Mouse (Mus musculus) limb, embryonic 12.5 days (tissue): Measurements from ENCODE around the gene Fbxw24. TPM values are rescaled to one million over a fixed set of nuclear protein-coding genes. Genes with fewer than 3 reads are reported as not detected.
"Not testable (repeated sequence)": the region's sequence is repeated elsewhere in the genome, so short reads cannot be mapped to it uniquely, and the experiment has no call there.

Experiments
- ATAC-seq: fragments of 200-750 bp; cut with Nextera tagmentation; 2 replicates; pipeline ENCODE4 v1.8.0; 2017; ENCODE audit warnings: low read depth, moderate TSS enrichment; ENCODE audit not compliant: insufficient number of reproducible peaks, insufficient read depth, low FRiP score, low TSS enrichment
- H3K27ac ChIP-seq: fragments of 300-500 bp; sonication (generic); 2 replicates; pipeline ENCODE4 v1.5.1; 2016; ENCODE audit warnings: mild to moderate bottlenecking, moderate library complexity
- H3K27me3 ChIP-seq: fragments of 300-500 bp; sonication (generic); 2 replicates; pipeline ENCODE4 v1.6.1; 2016; ENCODE audit warnings: mild to moderate bottlenecking, moderate library complexity
- H3K36me3 ChIP-seq: fragments of 300-500 bp; sonication (generic); 2 replicates; pipeline ENCODE4 v1.6.1; 2016; ENCODE audit warnings: mild to moderate bottlenecking, moderate library complexity
- H3K4me1 ChIP-seq: fragments of 300-500 bp; sonication (generic); replicated peaks from 2 replicates; pipeline ENCODE4 v1.6.1; 2016
- H3K4me2 ChIP-seq: fragments of 300-500 bp; sonication (generic); 2 replicates; pipeline ENCODE4 v1.6.1; 2016; ENCODE audit warnings: mild to moderate bottlenecking, moderate library complexity
- H3K4me3 ChIP-seq: fragments of 300-500 bp; sonication (generic); replicated peaks from 2 replicates; pipeline ENCODE4 v1.5.1; 2016; ENCODE audit warnings: mild to moderate bottlenecking
- H3K9ac ChIP-seq: fragments of 300-500 bp; sonication (generic); replicated peaks from 2 replicates; pipeline ENCODE4 v1.6.1; 2016; ENCODE audit warnings: mild to moderate bottlenecking, moderate library complexity
- H3K9me3 ChIP-seq: fragments of 300-500 bp; sonication (generic); 2 replicates; pipeline ENCODE4 v1.6.1; 2016; ENCODE audit warnings: mild to moderate bottlenecking, moderate library complexity
- WGBS: fragments of 180-500 bp; shearing (Covaris S2); methylation state at CpG from one replicate; pipeline ENCODE4 v1.1.7; 2016; 5-methylcytosine and 5-hydroxymethylcytosine counted together
- polyA plus RNA-seq: library from polyadenylated mRNA; unstranded; fragments of >200 nt; fragmentation: Nextera tagmentation; extraction: Ambion mirVana; gene quantifications from 2 replicates; pipeline ENCODE4 v1.2.1, GENCODE M21; 2016

Gene Fbxw24
- not detected in 2 replicates for polyA plus RNA-seq

DNA sequence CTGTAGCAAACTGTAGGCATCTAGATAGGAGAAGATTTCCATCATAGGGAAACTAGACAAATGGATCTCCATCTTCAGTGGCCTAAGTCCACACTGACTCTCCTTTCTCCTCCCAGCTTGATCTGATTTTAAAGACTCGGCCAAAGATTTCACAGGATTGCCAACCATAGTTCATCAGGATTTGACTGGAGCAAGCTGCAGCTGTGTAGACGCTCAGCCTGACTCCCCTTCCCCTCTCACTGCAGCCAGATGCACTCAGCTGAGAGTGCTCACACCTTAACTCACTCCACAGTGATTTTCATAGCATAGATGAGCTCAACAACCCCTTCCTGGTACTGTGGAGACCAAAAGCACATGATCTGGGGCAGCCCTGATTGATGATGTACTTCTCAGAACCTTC lies at the start of gene Fbxw24:
TSS of gene Fbxw24 (minus strand) at position 101 of the 400 bp plus-strand sequence.
- H3K9me3 ChIP-seq, H3K27me3 ChIP-seq, H3K4me3 ChIP-seq, H3K4me1 ChIP-seq, H3K27ac ChIP-seq, H3K9ac ChIP-seq, H3K36me3 ChIP-seq, ATAC-seq, H3K4me2 ChIP-seq: not testable (repeated sequence)
- WGBS, result 86% methylated on average over 2 of the region's 2 CpGs

DNA sequence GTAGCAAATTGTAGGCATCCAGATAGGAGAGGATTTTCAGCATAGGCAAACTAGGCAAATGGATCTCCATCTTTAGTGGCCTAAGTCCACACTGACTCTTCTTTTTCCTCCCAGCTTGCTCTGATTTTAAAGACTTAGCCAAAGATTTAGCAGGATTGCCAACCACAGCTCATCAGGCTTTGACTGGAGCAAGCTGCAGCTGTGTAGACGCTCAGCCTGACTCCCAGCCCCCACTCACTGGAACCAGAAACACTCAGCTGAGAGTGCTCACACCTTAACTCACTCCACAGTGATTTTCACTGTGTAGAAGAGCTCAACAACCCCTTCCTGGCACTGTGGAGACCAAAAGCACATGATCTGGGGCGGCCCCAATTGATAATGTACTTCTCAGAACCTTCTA lies 38.7 kb upstream of the Fbxw24 start, which contains the start of gene Fbxw25:
TSS of gene Fbxw25 (minus strand) at position 101 of the 400 bp plus-strand sequence.
- H3K4me3 ChIP-seq, ATAC-seq, H3K9ac ChIP-seq, H3K27ac ChIP-seq, H3K36me3 ChIP-seq, H3K4me2 ChIP-seq, H3K27me3 ChIP-seq, H3K9me3 ChIP-seq, H3K4me1 ChIP-seq: not testable (repeated sequence)
- 67% methylated on average over 2 of the region's 2 CpGs for WGBS

DNA sequence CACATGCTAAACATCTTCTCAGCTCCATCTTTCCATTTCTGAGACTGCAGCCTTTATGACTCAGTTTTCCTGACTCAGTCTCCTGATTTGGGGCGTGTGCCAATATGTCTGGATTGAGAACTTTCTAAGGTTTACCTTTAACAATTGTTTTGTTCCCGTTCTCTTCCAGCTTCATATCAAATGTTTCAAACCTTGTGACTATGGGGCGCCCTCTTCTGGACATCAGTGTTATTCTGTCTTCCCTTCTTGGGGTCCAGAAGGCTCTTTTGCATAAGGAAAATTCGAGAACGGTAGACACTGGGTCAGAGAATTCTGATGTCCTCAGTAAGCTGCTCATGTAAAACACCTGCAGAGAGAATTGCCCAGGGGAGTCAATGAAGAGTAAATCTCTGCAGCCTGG lies 19.0 kb downstream of the Fbxw24 start:
- H3K4me3 ChIP-seq, H3K9ac ChIP-seq, H3K36me3 ChIP-seq, H3K4me1 ChIP-seq, H3K4me2 ChIP-seq, H3K27ac ChIP-seq, ATAC-seq, H3K27me3 ChIP-seq, H3K9me3 ChIP-seq: not testable (repeated sequence)
- 48% methylated on average over 5 of the region's 5 CpGs for WGBS

DNA sequence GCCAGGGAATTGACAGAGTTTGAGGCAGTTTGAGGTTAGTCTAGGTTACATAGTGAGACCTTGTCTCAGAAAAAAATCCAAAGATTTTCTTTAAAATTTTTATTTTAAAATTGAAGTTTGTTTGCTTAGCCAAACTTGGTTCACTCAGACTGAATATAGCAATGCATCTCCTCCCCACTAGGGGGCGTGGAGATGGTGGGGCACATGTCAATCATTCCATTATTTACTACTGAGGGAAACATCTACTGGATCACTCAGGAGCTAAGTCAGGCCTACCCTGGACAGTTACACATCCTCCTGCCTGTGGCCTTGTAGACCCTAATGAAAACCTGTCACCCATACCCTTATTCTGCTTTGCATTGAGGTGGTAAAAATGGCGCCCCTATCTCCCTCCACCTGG lies 23.7 kb downstream of the Fbxw24 start:
- not testable (repeated sequence) for H3K27me3 ChIP-seq, H3K27ac ChIP-seq, H3K4me1 ChIP-seq, H3K4me2 ChIP-seq, H3K4me3 ChIP-seq, ATAC-seq, H3K9me3 ChIP-seq, H3K36me3 ChIP-seq, H3K9ac ChIP-seq
- WGBS, result 55% methylated on average over 2 of the region's 2 CpGs

DNA sequence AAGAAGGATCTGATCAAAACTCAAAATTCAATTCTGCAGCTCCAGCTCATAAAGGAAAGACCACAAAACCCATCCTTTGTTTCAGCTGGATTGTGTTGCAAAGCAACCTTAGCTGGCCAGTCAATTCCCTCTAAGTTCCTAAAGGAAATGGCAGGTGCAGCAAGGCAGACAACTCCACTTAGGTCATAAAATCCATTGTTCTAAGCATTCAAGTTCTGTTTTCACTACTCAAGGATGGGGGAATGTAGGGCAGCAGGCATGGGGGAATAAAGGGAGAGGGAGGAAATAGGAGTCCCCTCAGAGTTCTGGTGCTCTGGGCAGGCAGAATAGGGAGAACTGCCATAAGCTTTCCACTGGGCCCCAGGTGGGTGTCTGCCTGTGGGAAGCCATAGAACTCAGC lies 28.6 kb downstream of the Fbxw24 start:
- Histone ChIP-seq H3K9me3 (no peaks in the 10 kb centered on the region), H3K27ac (no peak overlapping the region), H3K4me1 (no peaks in the 10 kb centered on the region), H3K4me3 (no peak overlapping the region), H3K36me3 (no peaks in the 10 kb centered on the region), H3K9ac (no peak overlapping the region), H3K4me2 (no peak overlapping the region), H3K27me3 (no peaks in the 10 kb centered on the region)
- no peak for ATAC-seq

DNA sequence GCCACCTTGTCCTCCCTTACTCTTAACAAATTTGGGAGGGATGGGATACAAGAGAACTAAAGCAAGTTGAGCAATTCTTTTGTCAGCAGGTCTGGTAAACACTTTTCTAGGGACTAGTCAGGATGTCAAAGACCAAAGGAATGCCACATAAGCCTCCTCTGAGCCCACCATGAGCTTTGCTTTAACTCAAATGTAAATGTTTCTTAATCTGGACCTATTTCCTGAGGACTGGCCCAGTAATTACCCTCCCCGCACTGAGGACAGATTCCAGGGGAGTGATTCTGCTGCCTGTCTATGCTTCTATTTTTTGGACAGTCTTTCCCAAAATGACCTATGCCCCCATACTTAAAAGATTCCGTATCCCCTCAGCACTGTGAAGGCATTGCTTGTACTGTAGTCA lies 31.0 kb downstream of the Fbxw24 start:
- Histone ChIP-seq H3K4me2 (no peak overlapping the region), H3K4me1 (no peaks in the 10 kb centered on the region), H3K4me3 (no peak overlapping the region), H3K27me3 (no peaks in the 10 kb centered on the region), H3K9me3 (no peaks in the 10 kb centered on the region), H3K9ac (no peak overlapping the region), H3K27ac (no peak overlapping the region), H3K36me3 (no peaks in the 10 kb centered on the region)
- no peak for ATAC-seq
- WGBS, result 82% methylated on average over 2 of the region's 2 CpGs

DNA sequence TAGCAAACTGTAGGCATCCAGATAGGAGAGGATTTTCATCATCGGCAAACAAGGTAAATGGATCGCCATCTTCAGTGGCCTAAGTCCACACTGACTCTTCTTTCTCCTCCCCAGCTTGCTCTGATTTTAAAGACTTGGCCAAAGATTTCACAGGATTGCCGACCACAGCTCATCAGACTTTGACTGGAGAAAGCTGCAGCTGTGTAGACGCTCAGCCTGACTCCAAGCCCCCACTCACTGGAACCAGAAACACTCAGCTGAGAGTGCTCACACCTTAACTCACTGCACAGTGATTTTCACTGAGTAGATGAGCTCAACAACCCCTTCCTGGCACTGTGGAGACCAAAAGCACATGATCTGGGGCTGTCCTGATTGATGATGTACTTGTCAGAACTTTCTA lies 57.7 kb downstream of the Fbxw24 start, which contains the start of gene Fbxw15:
TSS of gene Fbxw15 (minus strand) at position 101 of the 400 bp plus-strand sequence.
- H3K27ac ChIP-seq, H3K9ac ChIP-seq, H3K4me1 ChIP-seq, H3K4me2 ChIP-seq, ATAC-seq, H3K27me3 ChIP-seq, H3K4me3 ChIP-seq, H3K36me3 ChIP-seq, H3K9me3 ChIP-seq: not testable (repeated sequence)
- 82% methylated on average over 4 of the region's 4 CpGs for WGBS

DNA sequence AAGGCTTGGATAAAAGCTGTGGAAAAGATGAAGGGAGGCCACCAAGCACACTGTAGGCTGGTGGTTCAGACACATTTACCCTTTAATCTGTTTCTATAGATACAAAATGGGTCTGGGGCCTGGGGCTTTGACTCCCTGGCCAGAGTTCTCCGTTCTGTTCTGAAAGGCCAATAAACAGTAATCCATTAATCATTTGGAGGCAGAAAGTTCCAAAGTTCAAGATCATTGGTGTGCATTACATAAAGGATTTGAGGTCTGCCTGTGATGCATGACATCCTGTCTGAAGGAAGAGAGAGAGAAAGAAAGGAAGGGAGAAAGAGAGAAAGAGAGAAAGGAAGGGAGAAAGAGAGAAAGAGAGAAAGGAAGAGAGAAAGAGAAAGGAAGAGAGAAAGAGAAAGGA lies 60.3 kb downstream of the Fbxw24 start:
- Histone ChIP-seq H3K27ac (no peak overlapping the region), H3K36me3 (no peaks in the 10 kb centered on the region), H3K9me3 (no peaks in the 10 kb centered on the region), H3K4me3 (no peak overlapping the region), H3K27me3 (no peaks in the 10 kb centered on the region), H3K4me1 (no peaks in the 10 kb centered on the region), H3K4me2 (no peak overlapping the region), H3K9ac (no peak overlapping the region)
- 48% methylated on average over 1 of the region's 1 CpGs for WGBS
- no peak for ATAC-seq

DNA sequence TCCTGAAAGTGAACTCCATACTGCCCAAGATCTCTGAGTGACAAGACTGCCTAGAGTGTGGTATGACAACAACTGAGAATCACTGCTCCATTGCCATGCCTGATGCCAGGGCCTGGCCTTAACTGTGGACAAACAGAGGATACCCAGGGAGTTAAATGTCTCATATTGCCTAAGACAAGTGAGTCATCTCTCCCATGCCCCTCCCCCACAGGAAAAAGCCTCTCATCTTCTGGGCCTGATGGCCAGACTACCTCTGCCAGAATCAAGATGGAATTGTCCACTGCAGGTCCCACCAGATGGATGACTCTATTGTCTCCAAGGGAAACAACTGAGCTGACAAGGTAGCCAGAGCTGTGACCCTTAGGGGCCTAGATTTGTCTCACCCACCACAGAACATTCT lies 63.8 kb downstream of the Fbxw24 start:
- not testable (repeated sequence) for H3K4me1 ChIP-seq, H3K4me3 ChIP-seq, ATAC-seq, H3K9ac ChIP-seq, H3K27ac ChIP-seq, H3K36me3 ChIP-seq, H3K9me3 ChIP-seq, H3K4me2 ChIP-seq, H3K27me3 ChIP-seq

DNA sequence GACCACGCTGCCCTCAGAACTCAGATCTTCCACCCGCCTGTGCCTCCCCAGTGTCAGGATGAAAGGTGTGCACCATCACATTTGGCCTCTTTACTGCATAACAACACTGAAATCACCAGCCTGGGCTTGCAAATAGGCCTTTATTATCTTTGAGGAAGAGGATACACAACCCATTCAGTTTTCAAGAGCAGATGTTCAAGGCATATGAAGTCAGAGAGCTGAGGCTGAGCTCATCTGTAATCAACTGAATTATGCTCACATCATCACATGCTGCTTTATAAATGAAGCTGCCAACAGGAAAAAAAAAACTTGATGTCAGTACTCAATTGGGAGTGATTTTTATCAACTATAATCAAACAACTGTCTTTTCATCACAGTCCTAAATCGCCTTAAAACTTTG lies 73.4 kb downstream of the Fbxw24 start:
- no peak overlapping the region for H3K9ac ChIP-seq
- H3K4me3 ChIP-seq, result no peak overlapping the region
- H3K27me3 ChIP-seq, result no peaks in the 10 kb centered on the region
- no peaks in the 10 kb centered on the region for H3K9me3 ChIP-seq
- no peak overlapping the region for H3K4me2 ChIP-seq
- H3K27ac ChIP-seq, result no peak overlapping the region
- H3K4me1 ChIP-seq, result no peaks in the 10 kb centered on the region
- 66% methylated on average over 3 of the region's 3 CpGs for WGBS
- no peaks in the 10 kb centered on the region for H3K36me3 ChIP-seq
- no peak for ATAC-seq
